Mouse (Mus musculus) liver, embryonic 15.5 days (tissue): ENCODE results near the gene Mvb12b. TPM values are rescaled to one million over a fixed set of nuclear protein-coding genes. Genes with fewer than 3 reads are reported as not detected.

Experiments used
- ATAC-seq: fragments of 200-750 bp; cut with Nextera tagmentation; 2 replicates; pipeline ENCODE4 v1.8.0; 2017; ENCODE audit warnings: moderate number of reproducible peaks, mild to moderate bottlenecking, moderate library complexity; ENCODE audit not compliant: insufficient read depth
- H3K27ac ChIP-seq: fragments of 300-500 bp; sonication (generic); replicated peaks from 2 replicates; pipeline ENCODE4 v1.5.1; 2015; ENCODE audit warnings: mild to moderate bottlenecking, inconsistent platforms
- H3K27me3 ChIP-seq: fragments of 300-500 bp; sonication (generic); 2 replicates; pipeline ENCODE4 v1.6.1; 2015; ENCODE audit warnings: mild to moderate bottlenecking, inconsistent platforms
- H3K36me3 ChIP-seq: fragments of 300-500 bp; sonication (generic); replicated peaks from 2 replicates; pipeline ENCODE4 v1.6.1; 2015; ENCODE audit warnings: moderate library complexity, mild to moderate bottlenecking, inconsistent platforms
- H3K4me1 ChIP-seq: fragments of 300-500 bp; sonication (generic); replicated peaks from 2 replicates; pipeline ENCODE4 v1.6.1; 2015; ENCODE audit warnings: inconsistent platforms
- H3K4me2 ChIP-seq: fragments of 300-500 bp; sonication (generic); 2 replicates; pipeline ENCODE4 v1.6.1; 2015; ENCODE audit warnings: moderate library complexity, mild to moderate bottlenecking, inconsistent platforms
- H3K4me3 ChIP-seq: fragments of 300-500 bp; sonication (generic); replicated peaks from 2 replicates; pipeline ENCODE4 v1.5.1; 2015; ENCODE audit warnings: mild to moderate bottlenecking, inconsistent platforms
- H3K9ac ChIP-seq: fragments of 300-500 bp; sonication (generic); 2 replicates; pipeline ENCODE4 v1.6.1; 2015; ENCODE audit warnings: moderate library complexity, mild to moderate bottlenecking, inconsistent platforms
- H3K9me3 ChIP-seq: fragments of 300-500 bp; sonication (generic); replicated peaks from 2 replicates; pipeline ENCODE4 v1.6.1; 2016; ENCODE audit warnings: inconsistent platforms
- WGBS: fragments of 180-500 bp; shearing (Covaris S2); methylation state at CpG from one replicate; pipeline ENCODE4 v1.1.7; 2015; ENCODE audit warnings: mixed read lengths; ENCODE audit not compliant: insufficient replicate concordance; 5-methylcytosine and 5-hydroxymethylcytosine counted together
- polyA plus RNA-seq: library from polyadenylated mRNA; unstranded; fragments of >200 nt; fragmentation: Nextera tagmentation; extraction: Ambion mirVana; gene quantifications from 2 replicates; pipeline ENCODE4 v1.2.1, GENCODE M21; 2015

Mvb12b gene
- polyA plus RNA-seq, 1 experiment from 2014 or later = 11.3 TPM

DNA sequence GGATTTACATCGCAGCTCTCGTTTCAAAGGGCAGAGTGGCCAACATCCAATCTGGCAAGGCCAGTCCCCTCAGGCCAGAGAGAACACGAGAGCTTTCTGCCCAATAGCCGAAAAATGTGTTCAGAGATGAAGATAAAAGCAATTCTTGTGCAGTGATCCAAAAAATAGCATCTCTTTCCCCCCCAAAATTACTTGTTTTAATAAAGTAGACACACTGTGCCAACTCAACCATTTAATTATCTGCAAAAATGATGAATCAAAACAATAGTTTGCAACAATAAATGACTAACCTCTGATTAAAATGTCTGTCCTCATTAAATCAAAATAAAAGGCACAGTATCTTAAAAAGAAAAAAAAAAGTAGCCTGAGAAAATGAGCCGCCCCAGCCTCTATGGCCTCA is 97.4 kb downstream of the Mvb12b start:
- H3K27ac ChIP-seq = no peak overlapping the region
- no peak overlapping the region for H3K4me2 ChIP-seq
- WGBS = 70% methylated on average over 5 of the region's 5 CpGs
- no peak for ATAC-seq
- H3K9ac ChIP-seq = no peak overlapping the region
- H3K36me3 ChIP-seq = 0 out of 2 replicates have a peak, but pooled peaks cover 9% of the 10 kb centered on the region
- no peaks in the 10 kb centered on the region for H3K27me3 ChIP-seq
- peaks cover 4% of the 10 kb centered on the region; the same call in 1 of the 2 replicates for H3K4me1 ChIP-seq
- H3K4me3 ChIP-seq = no peak overlapping the region
- H3K9me3 ChIP-seq = no peaks in the 10 kb centered on the region

DNA sequence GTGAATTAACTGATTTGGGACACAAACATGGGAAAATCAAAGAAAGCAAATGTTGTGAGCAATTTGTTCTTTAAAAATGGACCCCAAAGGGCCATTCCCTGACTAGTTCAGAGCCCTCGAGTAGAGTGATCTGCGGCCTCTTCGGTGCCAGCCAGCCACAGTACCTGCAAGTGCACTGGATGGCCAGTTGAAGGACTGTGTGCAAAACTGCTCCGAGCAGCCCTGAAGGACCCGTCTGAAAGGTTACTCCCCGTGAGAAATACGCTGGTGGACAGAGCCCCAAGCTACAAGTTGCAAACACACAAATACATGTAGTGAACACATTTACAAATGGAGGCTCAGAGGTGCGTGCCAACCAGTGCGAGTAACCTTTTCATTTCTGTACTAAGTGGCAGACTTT is 98.0 kb downstream of the Mvb12b start:
- no peak overlapping the region for H3K9ac ChIP-seq
- no peaks in the 10 kb centered on the region for H3K9me3 ChIP-seq
- no peaks in the 10 kb centered on the region for H3K27me3 ChIP-seq
- peaks cover 4% of the 10 kb centered on the region; the same call in 1 of the 2 replicates for H3K4me1 ChIP-seq
- no peak for ATAC-seq
- 0 out of 2 replicates have a peak, but pooled peaks cover 9% of the 10 kb centered on the region for H3K36me3 ChIP-seq
- no peak overlapping the region for H3K4me3 ChIP-seq
- H3K27ac ChIP-seq = no peak overlapping the region
- no peak overlapping the region for H3K4me2 ChIP-seq
- WGBS = 78% methylated on average over 9 of the region's 9 CpGs

DNA sequence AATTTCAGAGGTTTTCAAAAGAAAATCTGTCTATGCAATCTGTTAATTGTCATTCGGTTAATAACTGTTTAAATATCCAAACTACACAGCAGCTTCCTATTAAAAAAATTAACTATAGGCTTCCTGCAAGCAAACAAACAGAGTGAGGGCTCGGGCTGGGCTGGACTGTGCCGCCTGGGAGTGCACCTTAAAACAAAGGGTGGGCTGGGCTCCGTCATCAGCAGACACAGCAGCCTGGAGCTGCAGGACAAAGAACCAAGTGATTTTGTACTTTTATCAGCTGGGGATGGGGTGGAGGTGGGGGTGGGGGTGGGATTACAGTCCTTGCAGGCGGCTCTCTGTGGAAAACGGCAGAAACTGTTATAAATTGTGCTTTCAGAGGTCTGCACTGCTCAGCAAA is 98.5 kb downstream of the Mvb12b start:
- no peak overlapping the region for H3K4me2 ChIP-seq
- H3K4me3 ChIP-seq = no peak overlapping the region
- 0 out of 2 replicates have a peak, but pooled peaks cover 6% of the 10 kb centered on the region for H3K36me3 ChIP-seq
- 65% methylated on average over 6 of the region's 6 CpGs for WGBS
- ATAC-seq = no peak
- no peaks in the 10 kb centered on the region for H3K27me3 ChIP-seq
- H3K27ac ChIP-seq = no peak overlapping the region
- H3K9me3 ChIP-seq = no peaks in the 10 kb centered on the region
- peaks cover 4% of the 10 kb centered on the region; the same call in 1 of the 2 replicates for H3K4me1 ChIP-seq
- no peak overlapping the region for H3K9ac ChIP-seq

DNA sequence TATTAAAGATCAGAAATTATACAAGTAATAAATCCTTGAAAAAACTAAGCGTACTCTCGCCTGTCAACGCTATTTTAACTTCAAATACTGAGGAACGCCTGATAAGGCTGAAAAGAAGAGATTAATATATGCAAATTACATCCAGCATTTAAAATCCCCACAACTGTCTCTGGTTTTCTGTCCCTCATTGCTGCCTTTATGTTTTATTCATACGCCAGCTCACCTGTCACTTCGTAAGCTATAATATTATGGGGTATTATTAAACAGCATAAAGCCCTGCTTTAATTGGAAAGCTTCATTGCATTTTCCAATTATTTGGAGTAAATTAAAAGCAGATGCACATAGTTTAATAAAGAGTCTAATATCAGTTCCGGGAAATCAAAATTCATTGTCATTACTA is 98.9 kb downstream of the Mvb12b start:
- no peak for ATAC-seq
- peaks cover 4% of the 10 kb centered on the region; the same call in 1 of the 2 replicates for H3K4me1 ChIP-seq
- H3K9ac ChIP-seq = no peak overlapping the region
- H3K27ac ChIP-seq = no peak overlapping the region
- no peaks in the 10 kb centered on the region for H3K27me3 ChIP-seq
- H3K9me3 ChIP-seq = no peaks in the 10 kb centered on the region
- 82% methylated on average over 7 of the region's 7 CpGs for WGBS
- no peak overlapping the region for H3K4me2 ChIP-seq
- no peak overlapping the region for H3K4me3 ChIP-seq
- 0 out of 2 replicates have a peak, but pooled peaks cover 3% of the 10 kb centered on the region for H3K36me3 ChIP-seq

DNA sequence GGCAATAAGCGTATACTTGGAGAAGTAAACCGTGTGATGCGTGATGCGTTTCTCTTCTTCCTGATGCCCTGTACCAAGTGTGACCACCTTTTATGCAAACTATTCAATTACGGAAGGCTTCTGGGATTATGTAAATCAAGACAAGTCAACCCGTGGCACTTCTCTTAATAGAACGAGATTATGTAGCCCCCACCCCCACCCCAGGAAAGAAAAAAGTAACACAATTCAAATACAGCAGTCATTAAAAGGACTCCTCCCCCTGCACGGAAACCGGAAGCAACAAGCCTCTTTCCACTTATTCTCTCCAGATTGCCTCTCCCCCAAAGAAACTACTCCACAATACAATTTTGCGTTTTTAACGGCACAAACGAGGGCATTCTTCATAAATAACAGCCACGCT is 99.6 kb downstream of the Mvb12b start:
- H3K9me3 ChIP-seq = no peaks in the 10 kb centered on the region
- no peak overlapping the region for H3K9ac ChIP-seq
- 83% methylated on average over 13 of the region's 13 CpGs for WGBS
- H3K36me3 ChIP-seq = no peaks in the 10 kb centered on the region
- no peak overlapping the region for H3K4me2 ChIP-seq
- H3K4me1 ChIP-seq = peaks cover 4% of the 10 kb centered on the region; the same call in 1 of the 2 replicates
- H3K4me3 ChIP-seq = no peak overlapping the region
- no peak overlapping the region for H3K27ac ChIP-seq
- ATAC-seq = no peak
- no peaks in the 10 kb centered on the region for H3K27me3 ChIP-seq

DNA sequence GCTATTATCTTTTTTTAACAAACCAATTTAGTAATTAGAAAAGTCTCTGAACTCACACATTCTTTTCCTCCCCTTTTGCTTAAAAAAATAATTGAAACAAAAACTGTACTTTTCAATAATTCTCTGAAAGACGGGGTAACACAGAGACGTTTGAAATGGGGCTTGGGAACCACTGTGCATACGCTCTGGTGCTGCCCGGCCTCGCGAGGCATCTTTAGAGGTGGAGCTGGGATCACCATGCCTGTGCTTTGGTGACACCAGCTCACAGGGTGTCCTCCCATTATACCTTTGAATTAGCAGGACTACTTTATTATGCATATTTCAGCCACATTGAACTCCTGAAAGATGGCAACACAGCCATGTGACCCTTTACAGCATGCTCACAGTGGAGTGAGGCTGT is 101.7 kb downstream of the Mvb12b start:
- Histone ChIP-seq H3K9ac (no peak overlapping the region), H3K4me3 (no peak overlapping the region), H3K9me3 (no peaks in the 10 kb centered on the region), H3K4me2 (no peak overlapping the region), H3K27me3 (no peaks in the 10 kb centered on the region), H3K4me1 (peaks cover 4% of the 10 kb centered on the region; the same call in 1 of the 2 replicates), H3K27ac (no peak overlapping the region), H3K36me3 (no peaks in the 10 kb centered on the region)
- ATAC-seq = no peak
- 84% methylated on average over 6 of the region's 6 CpGs for WGBS

DNA sequence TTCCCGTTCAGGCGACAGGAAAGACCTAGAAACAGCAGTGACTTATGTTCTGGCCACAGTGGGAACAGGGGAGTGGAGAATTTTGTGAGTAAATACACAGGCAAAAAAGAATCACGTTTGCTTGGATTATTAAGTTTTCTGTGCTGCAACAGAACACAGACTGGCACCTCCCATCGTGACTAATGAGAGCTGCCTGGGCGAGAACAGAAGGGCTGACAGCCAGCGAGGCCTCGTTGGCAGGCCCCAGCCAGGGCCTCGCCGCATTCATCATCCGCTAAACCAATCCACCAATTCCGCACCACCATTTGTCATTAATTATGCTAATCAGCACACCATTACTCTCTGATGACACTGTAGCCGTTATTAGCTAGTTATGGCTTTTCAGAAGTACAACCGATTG is 102.2 kb downstream of the Mvb12b start:
- Histone ChIP-seq H3K36me3 (no peaks in the 10 kb centered on the region), H3K9me3 (no peaks in the 10 kb centered on the region), H3K9ac (no peak overlapping the region), H3K27me3 (no peaks in the 10 kb centered on the region), H3K4me1 (peaks cover 4% of the 10 kb centered on the region; the same call in 1 of the 2 replicates), H3K4me2 (no peak overlapping the region), H3K4me3 (no peak overlapping the region), H3K27ac (no peak overlapping the region)
- 68% methylated on average over 13 of the region's 13 CpGs for whole genome bisulfite sequencing
- ATAC-seq = no peak

DNA sequence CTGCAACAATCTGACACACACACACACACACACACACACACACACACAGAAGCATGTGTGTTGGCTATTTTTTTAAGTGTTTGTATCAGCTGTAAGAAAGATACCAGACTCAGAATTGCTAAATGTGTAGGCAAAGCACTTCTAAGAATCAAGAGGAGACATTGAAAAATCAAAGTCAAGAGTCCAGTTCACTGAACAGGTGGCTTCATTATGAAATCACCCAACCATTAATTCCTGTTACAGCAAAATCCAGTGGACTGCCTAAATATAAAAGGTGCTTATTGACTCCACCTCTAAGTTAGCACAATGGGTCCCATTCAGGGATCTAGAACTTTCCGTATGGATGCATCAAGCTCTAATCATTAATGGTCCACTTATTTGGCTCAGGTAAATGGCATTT is 103.0 kb downstream of the Mvb12b start:
- Histone ChIP-seq H3K27me3 (no peaks in the 10 kb centered on the region), H3K4me2 (no peak overlapping the region), H3K9me3 (peaks cover 4% of the 10 kb centered on the region; the same call in 1 of the 2 replicates), H3K36me3 (0 out of 2 replicates have a peak, but pooled peaks cover 2% of the 10 kb centered on the region), H3K4me1 (peaks cover 4% of the 10 kb centered on the region; the same call in 1 of the 2 replicates), H3K4me3 (no peak overlapping the region), H3K27ac (no peak overlapping the region), H3K9ac (no peak overlapping the region)
- no peak for ATAC-seq
- WGBS = 86% methylated on average over 1 of the region's 1 CpGs

DNA sequence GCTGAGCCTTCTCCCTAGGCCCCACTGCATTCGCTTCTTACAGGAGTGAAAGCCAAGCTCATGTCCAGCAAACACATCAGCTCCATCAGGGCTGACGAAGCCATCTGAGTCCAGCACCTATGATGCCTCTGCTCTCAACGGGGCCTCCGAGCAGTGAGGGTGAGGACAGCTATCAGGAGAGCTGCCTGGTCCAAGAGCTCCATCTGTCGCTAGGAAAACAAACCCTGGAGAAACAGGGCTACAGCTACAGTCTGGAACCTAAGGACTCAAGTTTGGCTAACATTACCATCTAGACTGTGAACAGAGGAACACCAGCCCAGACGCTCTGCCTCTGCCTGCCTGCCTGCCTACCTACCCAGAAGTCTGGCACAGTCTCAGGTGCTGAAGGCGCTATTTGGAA is 104.3 kb downstream of the Mvb12b start:
- H3K4me3 ChIP-seq = no peak overlapping the region
- H3K36me3 ChIP-seq = peaks cover 15% of the 10 kb centered on the region
- peaks cover 14% of the 10 kb centered on the region for H3K9me3 ChIP-seq
- H3K4me2 ChIP-seq = no peak overlapping the region
- 76% methylated on average over 7 of the region's 7 CpGs for WGBS
- H3K27ac ChIP-seq = no peak overlapping the region
- H3K4me1 ChIP-seq = peaks cover 4% of the 10 kb centered on the region; the same call in 1 of the 2 replicates
- H3K27me3 ChIP-seq = no peaks in the 10 kb centered on the region
- no peak for ATAC-seq
- no peak overlapping the region for H3K9ac ChIP-seq

DNA sequence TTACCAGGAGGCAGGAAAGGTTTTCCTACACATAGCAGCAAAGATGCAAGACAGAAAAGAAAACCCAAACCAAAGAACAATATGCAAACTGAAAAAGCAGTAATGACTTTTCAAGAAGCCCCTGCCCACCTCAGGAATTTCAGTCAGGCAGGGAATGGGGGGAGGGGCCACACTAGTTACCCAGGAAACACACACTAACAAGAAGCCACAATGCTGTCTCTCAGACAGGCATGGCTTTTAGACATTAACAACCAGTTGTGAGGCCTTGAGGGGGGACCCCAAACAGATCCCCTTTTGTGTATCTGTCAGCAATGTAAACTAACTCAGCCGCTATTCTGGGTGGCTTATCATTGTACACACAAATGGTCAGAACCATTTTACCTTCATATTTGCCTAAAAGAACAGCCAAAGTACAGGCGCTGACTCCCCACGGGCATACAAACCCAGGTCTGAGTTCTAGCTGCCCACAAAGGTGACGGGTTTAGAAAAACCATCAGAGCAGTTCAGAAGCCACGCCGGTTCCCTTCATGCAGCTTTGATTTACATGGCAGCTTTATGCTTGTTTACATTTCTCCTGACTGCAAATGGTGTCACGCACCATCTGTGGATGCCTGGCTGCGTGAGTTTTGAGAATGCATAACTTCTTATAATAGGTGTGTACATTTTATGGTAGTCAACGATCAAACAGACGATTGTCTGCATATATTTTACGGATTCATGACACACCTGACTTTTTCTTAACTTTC is 105.9 kb downstream of the Mvb12b start:
- Histone ChIP-seq H3K4me2 (no peak overlapping the region), H3K4me3 (no peak overlapping the region), H3K4me1 (peaks cover 4% of the 10 kb centered on the region; the same call in 1 of the 2 replicates), H3K27me3 (no peaks in the 10 kb centered on the region), H3K27ac (no peak overlapping the region), H3K9me3 (peaks cover 26% of the 10 kb centered on the region), H3K9ac (no peak overlapping the region), H3K36me3 (peaks cover 30% of the 10 kb centered on the region)
- no peak for ATAC-seq
- WGBS = 73% methylated on average over 11 of the region's 11 CpGs

DNA sequence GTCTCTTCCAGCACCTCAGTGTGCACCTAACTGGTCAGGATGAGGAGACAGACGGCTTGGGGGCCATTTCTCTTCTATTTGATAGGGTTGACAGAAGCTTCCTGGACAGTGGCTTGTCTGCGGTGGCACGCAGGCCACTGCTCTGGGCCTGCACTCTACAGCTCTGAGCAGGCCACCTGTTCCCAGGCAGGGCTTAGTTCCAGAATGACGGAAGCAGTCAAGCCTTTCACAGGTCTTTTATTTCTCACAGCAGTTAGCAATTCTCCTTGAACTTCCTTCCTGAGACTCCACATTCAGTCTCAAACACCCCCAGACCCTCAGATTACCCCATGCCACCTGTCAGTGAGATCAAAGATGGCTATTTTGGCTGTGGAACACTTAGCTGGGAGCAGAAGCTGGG is 109.3 kb downstream of the Mvb12b start:
- peaks cover 38% of the 10 kb centered on the region for H3K36me3 ChIP-seq
- no peak for ATAC-seq
- no peak overlapping the region for H3K4me3 ChIP-seq
- no peaks in the 10 kb centered on the region for H3K4me1 ChIP-seq
- H3K4me2 ChIP-seq = no peak overlapping the region
- 91% methylated on average over 4 of the region's 4 CpGs for WGBS
- peaks cover 26% of the 10 kb centered on the region for H3K9me3 ChIP-seq
- H3K27me3 ChIP-seq = no peaks in the 10 kb centered on the region
- no peak overlapping the region for H3K27ac ChIP-seq
- H3K9ac ChIP-seq = no peak overlapping the region
